Mouse (Mus musculus): ENCODE data around the gene Gm17657.

- TF ChIP-seq ZC3H11A (IDR thresholded peaks at IDR 0.05; ENCODE audit: borderline replicate concordance, low read depth, low read length): no peak
- no peak for TF ChIP-seq MAFK (IDR thresholded peaks at IDR 0.05; ENCODE audit: insufficient read depth, low read depth, low read length)
- TF ChIP-seq HCFC1 (IDR thresholded peaks at IDR 0.05; ENCODE audit: borderline replicate concordance, insufficient read depth, low read length): no peak
Observed at GRCm38 (mm10) chr17:29544064-29544463, 5.4 kb downstream of the Gm17657 start.
